Mouse (Mus musculus) embryonic fibroblast, embryonic 13.5 days (primary cell): Measurements from ENCODE around the gene Kctd6.
"Not testable (repeated sequence)": the region's sequence is repeated elsewhere in the genome, so short reads cannot be mapped to it uniquely, and the experiment has no call there.

Source experiments
- CTCF ChIP-seq: IDR thresholded peaks from 2 replicates; pipeline ENCODE4 v1.5.1; 2011; ENCODE audit warnings: mild to moderate bottlenecking, control low read depth, low read length, moderate library complexity, borderline replicate concordance; ENCODE audit not compliant: insufficient read depth
- POLR2A ChIP-seq: IDR thresholded peaks from 2 replicates; pipeline ENCODE4 v1.6.1; 2011; ENCODE audit warnings: low read depth, mild to moderate bottlenecking, control low read depth, low read length, moderate library complexity

- not testable (repeated sequence) for TF ChIP-seq POLR2A, CTCF
These were observed 40.2 kb upstream of the Kctd6 start for GRCm38 (mm10) chr14:8173542-8174250.
